Mouse (Mus musculus) liver, adult 2 months (tissue): ENCODE measurements around the gene Scml4.

ENCODE experiments used
- CTCF ChIP-seq: fragments of 200-500 bp; IDR thresholded peaks from 2 replicates; pipeline ENCODE4 v1.5.1; 2011; ENCODE audit warnings: low read depth, low read length, control low read depth
- POLR2A ChIP-seq: fragments of 200-500 bp; IDR thresholded peaks from 2 replicates; pipeline ENCODE4 v1.6.1; 2011; ENCODE audit warnings: low read length, control low read depth; ENCODE audit not compliant: insufficient read depth; ENCODE audit errors: extremely low read depth

DNA sequence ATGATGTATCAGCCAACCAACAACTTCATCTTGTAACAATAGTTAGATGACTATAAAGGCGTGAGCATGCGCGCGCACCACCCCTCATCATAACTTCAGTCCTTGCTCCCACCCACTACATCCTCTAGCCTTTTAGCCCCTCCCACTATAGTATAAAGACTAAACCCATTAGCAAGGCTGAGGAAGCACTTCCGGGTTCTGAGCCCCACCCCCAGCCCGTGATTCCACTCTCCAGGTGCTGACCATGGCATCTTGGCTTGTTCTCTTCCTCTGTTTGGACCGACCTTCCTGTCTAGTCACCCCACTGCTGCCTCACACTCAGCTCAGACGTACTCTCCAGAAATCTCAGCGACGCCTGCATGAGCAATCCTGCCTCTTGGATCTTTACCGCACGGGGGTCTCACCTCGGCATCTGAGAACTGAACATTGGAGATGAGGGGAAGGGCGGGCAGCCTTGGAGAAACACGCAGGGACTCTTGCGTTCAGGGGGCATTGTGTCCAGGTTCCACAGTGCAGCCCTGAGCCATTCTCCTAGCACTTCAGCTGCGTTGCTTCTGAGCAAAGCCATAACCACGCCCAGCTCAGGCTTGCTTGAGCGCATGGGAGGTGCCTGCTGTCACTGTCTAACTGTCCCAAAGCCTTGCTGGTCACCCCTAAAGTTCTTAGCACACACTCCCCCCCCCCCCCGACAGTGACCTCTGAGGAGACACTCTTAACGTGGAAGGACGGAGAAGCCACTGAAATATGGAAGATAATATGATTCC is 65.1 kb downstream of the Scml4 start:
- TF ChIP-seq CTCF (no peak), POLR2A (no peak)
